Mouse (Mus musculus): ENCODE measurements around the gene Mcf2l. TPM values are rescaled to one million over a fixed set of nuclear protein-coding genes. Genes with fewer than 3 reads are reported as not detected.

Gene Mcf2l
- polyA plus RNA-seq, 1 experiment from 2014 or later = 58.7 TPM

DNA sequence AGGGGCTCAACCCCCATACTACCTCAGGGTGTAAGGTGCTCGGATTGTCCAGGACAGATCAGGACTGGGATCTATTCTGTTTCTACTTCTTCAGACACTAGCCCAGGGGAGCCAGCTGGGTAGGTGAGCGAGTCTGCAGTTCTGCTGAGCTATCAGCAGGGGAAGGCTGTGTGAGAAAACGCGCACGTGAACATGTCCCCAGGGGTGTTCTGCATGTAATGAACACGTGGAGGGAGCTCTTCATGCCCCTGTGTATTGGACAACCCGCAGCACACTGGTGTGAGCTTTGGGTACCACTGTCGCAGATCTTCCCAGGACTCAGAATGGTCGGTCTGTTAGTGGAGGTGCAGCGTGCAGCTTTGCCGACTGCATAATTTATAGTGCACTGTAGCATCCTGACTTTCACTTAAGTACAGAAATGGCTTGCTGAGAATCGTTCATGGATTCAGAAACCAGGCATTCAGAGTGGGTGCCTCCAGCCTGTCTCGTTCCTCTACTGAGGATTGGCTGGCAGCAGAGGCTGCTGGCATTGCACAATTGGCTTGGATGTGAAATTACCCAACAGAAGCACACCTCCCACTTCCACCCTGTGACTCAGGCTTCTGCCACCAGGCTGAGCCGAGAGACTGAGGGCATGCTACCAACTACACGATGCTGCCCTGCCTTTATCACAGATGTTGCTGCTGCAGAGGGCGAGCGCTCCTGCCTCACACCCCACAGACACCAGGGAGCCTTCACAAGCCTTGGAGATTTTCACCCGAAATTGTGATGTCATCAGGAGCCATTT lies 110.3 kb downstream of the Mcf2l start:
- Histone ChIP-seq H3K36me3 (ENCODE audit: control insufficient read depth, insufficient read depth, low read length) (no peaks in the 10 kb centered on the region; the same call in none of the 2 replicates), H3K27ac (ENCODE audit: low read depth, low read length) (no peak overlapping the region), H3K4me1 (ENCODE audit: control insufficient read depth, insufficient read depth, low read length) (no peaks in the 10 kb centered on the region), H3K9ac (ENCODE audit: low read length) (no peak overlapping the region), H3K4me3 (ENCODE audit: low read depth, low read length) (no peak overlapping the region), H3K9me3 (ENCODE audit: control insufficient read depth, low read length) (no peaks in the 10 kb centered on the region), H3K27me3 (ENCODE audit: control insufficient read depth, insufficient read depth, low read length) (no peaks in the 10 kb centered on the region), H3K4me2 (ENCODE audit: low read depth) (no peak overlapping the region)
- ATAC-seq (ENCODE audit: insufficient read depth, low FRiP score, low TSS enrichment) (no peak), DNase-seq (ENCODE audit: low spot score) (no peak)
- 84% methylated on average over 18 of the region's 18 CpGs for WGBS

DNA sequence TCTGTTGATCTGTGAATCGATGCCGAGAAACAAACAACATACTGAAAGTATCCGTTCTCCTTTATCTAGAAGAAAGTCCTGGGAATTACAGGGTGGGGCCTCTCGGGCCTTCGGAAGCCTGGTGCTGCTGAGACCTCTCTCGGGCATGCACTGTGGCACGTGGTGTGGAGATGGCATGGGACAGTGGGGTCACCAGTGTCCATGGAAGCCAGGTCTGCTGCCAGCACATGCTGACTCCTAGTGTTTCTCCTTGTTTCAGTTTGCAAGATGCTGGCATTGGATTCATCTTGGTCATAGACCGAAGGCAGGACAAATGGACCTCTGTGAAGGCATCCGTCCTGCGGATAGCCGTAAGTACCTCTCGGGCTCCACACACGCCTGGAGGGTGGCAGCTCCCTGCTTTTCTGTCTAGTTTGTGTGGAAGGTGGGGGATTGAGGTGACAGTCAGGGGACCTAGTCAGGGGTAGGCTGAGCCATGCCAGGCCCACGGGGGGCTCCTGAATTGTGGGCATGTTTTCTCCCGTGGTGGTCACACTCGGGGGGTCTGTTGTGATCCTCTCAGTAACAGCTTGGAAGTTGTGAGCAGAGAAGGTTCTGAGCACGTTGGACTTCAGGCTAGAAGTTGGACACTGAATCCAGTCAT lies 111.1 kb downstream of the Mcf2l start:
- H3K4me1 ChIP-seq (ENCODE audit: control insufficient read depth, insufficient read depth, low read length) = no peaks in the 10 kb centered on the region
- H3K4me2 ChIP-seq (ENCODE audit: low read depth) = no peak overlapping the region
- no peaks in the 10 kb centered on the region for H3K9me3 ChIP-seq (ENCODE audit: control insufficient read depth, low read length)
- no peak for ATAC-seq (ENCODE audit: insufficient read depth, low FRiP score, low TSS enrichment)
- WGBS = 90% methylated on average over 17 of the region's 17 CpGs
- H3K27me3 ChIP-seq (ENCODE audit: control insufficient read depth, insufficient read depth, low read length) = no peaks in the 10 kb centered on the region
- H3K27ac ChIP-seq (ENCODE audit: low read depth, low read length) = no peak overlapping the region
- no peak overlapping the region; the same call in 1 of the 2 replicates for H3K9ac ChIP-seq (ENCODE audit: low read length)
- DNase-seq (ENCODE audit: low spot score) = no peak
- H3K36me3 ChIP-seq (ENCODE audit: control insufficient read depth, insufficient read depth, low read length) = no peaks in the 10 kb centered on the region; the same call in none of the 2 replicates
- no peak overlapping the region for H3K4me3 ChIP-seq (ENCODE audit: low read depth, low read length)

DNA sequence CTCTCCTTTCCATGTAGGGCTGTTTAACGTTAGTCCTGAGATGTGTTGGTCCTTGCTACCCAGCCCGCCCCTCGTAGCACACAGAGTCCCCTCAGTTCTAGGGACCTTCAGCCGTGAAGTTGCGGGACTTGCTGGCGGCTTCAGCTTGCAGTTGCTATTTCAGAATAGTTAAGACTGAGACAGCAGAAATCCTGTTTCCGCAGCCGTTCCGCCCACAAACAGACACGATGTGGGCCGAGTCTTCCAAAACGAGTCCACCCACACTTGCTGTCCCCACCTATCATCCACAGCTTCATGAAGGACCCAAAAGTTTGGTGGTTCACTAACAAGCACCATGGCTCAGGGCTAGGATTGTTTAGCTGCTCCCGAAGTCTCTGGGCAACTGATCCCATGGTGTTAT lies 111.7 kb downstream of the Mcf2l start:
- ATAC-seq (ENCODE audit: insufficient read depth, low FRiP score, low TSS enrichment) = no peak
- WGBS = 93% methylated on average over 13 of the region's 13 CpGs
- H3K4me1 ChIP-seq (ENCODE audit: control insufficient read depth, insufficient read depth, low read length) = no peaks in the 10 kb centered on the region
- no peaks in the 10 kb centered on the region; the same call in 1 of the 2 replicates for H3K36me3 ChIP-seq (ENCODE audit: control insufficient read depth, insufficient read depth, low read length)
- no peaks in the 10 kb centered on the region for H3K9me3 ChIP-seq (ENCODE audit: control insufficient read depth, low read length)
- no peaks in the 10 kb centered on the region for H3K27me3 ChIP-seq (ENCODE audit: control insufficient read depth, insufficient read depth, low read length)
- no peak for DNase-seq (ENCODE audit: low spot score)
- no peak overlapping the region for H3K4me2 ChIP-seq (ENCODE audit: low read depth)
- H3K27ac ChIP-seq (ENCODE audit: low read depth, low read length) = no peak overlapping the region
- no peak overlapping the region for H3K4me3 ChIP-seq (ENCODE audit: low read depth, low read length)
- no peak overlapping the region for H3K9ac ChIP-seq (ENCODE audit: low read length)

DNA sequence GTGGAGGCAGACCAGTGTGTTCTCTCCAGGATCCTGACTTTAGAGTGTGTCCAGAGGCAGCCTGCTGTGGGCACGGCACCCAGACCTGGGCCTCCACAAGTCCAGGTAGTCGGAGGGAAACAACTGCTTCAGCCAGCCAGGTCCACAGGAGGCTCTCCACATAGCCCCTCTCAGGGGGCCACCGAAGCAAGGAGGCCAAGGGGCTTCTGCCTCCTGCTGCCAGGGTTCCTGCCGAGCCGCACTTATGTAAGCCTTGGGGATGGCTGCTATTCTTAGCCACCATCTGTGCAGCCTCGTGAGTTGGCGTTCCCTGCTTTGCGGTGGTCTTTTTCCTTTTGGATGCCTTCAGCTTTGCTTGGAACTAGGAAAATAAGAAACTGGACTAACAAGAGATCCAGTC lies 114.0 kb downstream of the Mcf2l start:
- Histone ChIP-seq H3K27ac (ENCODE audit: low read depth, low read length) (no peak overlapping the region), H3K4me2 (ENCODE audit: low read depth) (no peak overlapping the region), H3K27me3 (ENCODE audit: control insufficient read depth, insufficient read depth, low read length) (no peaks in the 10 kb centered on the region), H3K36me3 (ENCODE audit: control insufficient read depth, insufficient read depth, low read length) (no peaks in the 10 kb centered on the region), H3K9me3 (ENCODE audit: control insufficient read depth, low read length) (no peaks in the 10 kb centered on the region), H3K4me3 (ENCODE audit: low read depth, low read length) (no peak overlapping the region), H3K9ac (ENCODE audit: low read length) (no peak overlapping the region), H3K4me1 (ENCODE audit: control insufficient read depth, insufficient read depth, low read length) (no peaks in the 10 kb centered on the region)
- ATAC-seq (ENCODE audit: insufficient read depth, low FRiP score, low TSS enrichment) (no peak), DNase-seq (ENCODE audit: low spot score) (no peak)
- WGBS = 84% methylated on average over 8 of the region's 8 CpGs

DNA sequence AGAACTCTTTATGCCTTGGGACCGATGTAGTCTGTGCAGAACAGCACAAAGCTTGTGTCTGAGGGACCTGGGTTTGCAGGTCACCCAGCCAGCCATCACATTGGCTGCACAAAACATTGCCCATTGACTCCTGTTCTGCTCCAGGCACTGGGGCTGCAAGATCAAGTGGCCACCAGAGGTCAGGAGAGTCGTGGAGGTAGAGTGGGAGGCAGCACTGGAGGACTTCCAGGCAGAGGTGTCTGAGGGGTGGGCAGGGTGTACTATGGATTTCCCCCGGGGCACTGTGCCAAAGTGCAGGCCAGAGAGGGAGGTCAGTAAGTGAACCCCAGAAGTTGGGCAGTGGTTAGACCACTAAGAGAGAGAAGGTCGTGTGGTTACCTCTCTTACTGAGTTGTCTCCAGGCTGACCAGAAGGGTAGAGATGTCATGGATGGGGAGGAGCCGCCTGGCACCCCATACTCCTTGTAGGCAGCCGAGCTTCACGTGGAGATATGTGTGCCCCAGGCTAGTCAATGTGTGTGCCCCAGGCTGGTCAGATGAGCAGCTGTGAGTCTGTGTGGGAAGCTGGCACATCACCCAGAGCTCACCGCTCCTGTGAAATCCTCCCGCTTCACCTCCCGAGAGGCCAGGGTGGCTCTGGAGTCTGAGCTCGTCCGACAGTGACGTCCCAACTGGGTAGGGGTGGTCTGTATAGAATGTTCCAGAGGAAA lies 115.3 kb downstream of the Mcf2l start:
- Histone ChIP-seq H3K27ac (ENCODE audit: low read depth, low read length) (no peak overlapping the region), H3K27me3 (ENCODE audit: control insufficient read depth, insufficient read depth, low read length) (no peaks in the 10 kb centered on the region), H3K9me3 (ENCODE audit: control insufficient read depth, low read length) (no peaks in the 10 kb centered on the region), H3K4me3 (ENCODE audit: low read depth, low read length) (no peak overlapping the region), H3K4me1 (ENCODE audit: control insufficient read depth, insufficient read depth, low read length) (no peaks in the 10 kb centered on the region), H3K4me2 (ENCODE audit: low read depth) (no peak overlapping the region), H3K9ac (ENCODE audit: low read length) (no peak overlapping the region), H3K36me3 (ENCODE audit: control insufficient read depth, insufficient read depth, low read length) (no peaks in the 10 kb centered on the region)
- ATAC-seq (ENCODE audit: insufficient read depth, low FRiP score, low TSS enrichment) (no peak), DNase-seq (ENCODE audit: low spot score) (no peak)
- 81% methylated on average over 13 of the region's 13 CpGs for WGBS

DNA sequence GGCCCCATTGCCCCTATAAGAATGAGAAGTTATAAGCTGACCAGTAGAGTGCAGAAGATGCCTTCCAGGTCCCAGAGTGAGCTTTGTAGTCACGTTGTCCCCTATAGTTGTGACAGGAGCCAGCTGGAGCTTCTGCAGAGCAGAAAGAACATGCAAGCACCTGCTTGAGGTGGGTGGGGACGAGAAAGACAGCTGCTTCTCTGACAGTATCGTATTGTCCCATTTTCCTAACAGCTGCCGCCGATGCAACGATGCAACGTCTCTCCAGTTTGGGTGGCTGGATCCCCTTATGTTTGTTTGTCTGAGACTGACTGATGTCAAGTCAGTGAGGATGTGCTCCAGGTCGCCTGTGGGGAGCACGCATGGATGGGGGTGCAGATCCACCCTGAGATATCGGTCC lies 117.8 kb downstream of the Mcf2l start:
- no peak for ATAC-seq (ENCODE audit: insufficient read depth, low FRiP score, low TSS enrichment)
- Histone ChIP-seq H3K36me3 (ENCODE audit: control insufficient read depth, insufficient read depth, low read length) (no peaks in the 10 kb centered on the region), H3K4me2 (ENCODE audit: low read depth) (no peak overlapping the region), H3K9ac (ENCODE audit: low read length) (no peak overlapping the region), H3K4me3 (ENCODE audit: low read depth, low read length) (no peak overlapping the region), H3K4me1 (ENCODE audit: control insufficient read depth, insufficient read depth, low read length) (no peaks in the 10 kb centered on the region), H3K27ac (ENCODE audit: low read depth, low read length) (no peak overlapping the region), H3K9me3 (ENCODE audit: control insufficient read depth, low read length) (no peaks in the 10 kb centered on the region), H3K27me3 (ENCODE audit: control insufficient read depth, insufficient read depth, low read length) (no peaks in the 10 kb centered on the region)
- no peak for DNase-seq (ENCODE audit: low spot score)
- 81% methylated on average over 10 of the region's 10 CpGs for WGBS

DNA sequence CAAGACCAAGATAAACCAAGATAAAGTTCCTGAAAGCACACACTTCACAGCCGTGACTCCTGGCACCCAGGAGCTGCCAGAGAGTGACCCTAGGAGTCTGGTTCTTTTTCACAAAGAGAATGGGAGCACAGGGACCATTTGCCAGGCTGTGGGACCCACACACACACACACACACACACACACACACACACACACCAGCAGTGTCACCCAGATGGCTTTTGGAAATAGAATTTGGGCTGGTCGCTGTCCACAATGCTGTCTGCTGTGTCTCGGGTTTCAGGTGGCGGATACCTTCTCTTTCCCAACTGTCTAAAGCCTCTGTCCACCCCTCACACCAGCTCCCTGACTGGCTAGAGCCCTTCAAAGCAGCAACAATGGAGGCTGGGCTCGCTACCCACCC lies 120.9 kb downstream of the Mcf2l start:
- ATAC-seq (ENCODE audit: insufficient read depth, low FRiP score, low TSS enrichment) (no peak), DNase-seq (ENCODE audit: low spot score) (no peak)
- 65% methylated on average over 5 of the region's 5 CpGs for WGBS
- Histone ChIP-seq H3K27me3 (ENCODE audit: control insufficient read depth, insufficient read depth, low read length) (no peaks in the 10 kb centered on the region), H3K4me2 (ENCODE audit: low read depth) (no peak overlapping the region), H3K9me3 (ENCODE audit: control insufficient read depth, low read length) (no peaks in the 10 kb centered on the region), H3K27ac (ENCODE audit: low read depth, low read length) (no peak overlapping the region), H3K4me1 (ENCODE audit: control insufficient read depth, insufficient read depth, low read length) (no peaks in the 10 kb centered on the region), H3K36me3 (ENCODE audit: control insufficient read depth, insufficient read depth, low read length) (0 out of 2 replicates have a peak, but pooled peaks cover 3% of the 10 kb centered on the region), H3K4me3 (ENCODE audit: low read depth, low read length) (no peak overlapping the region), H3K9ac (ENCODE audit: low read length) (no peak overlapping the region)

DNA sequence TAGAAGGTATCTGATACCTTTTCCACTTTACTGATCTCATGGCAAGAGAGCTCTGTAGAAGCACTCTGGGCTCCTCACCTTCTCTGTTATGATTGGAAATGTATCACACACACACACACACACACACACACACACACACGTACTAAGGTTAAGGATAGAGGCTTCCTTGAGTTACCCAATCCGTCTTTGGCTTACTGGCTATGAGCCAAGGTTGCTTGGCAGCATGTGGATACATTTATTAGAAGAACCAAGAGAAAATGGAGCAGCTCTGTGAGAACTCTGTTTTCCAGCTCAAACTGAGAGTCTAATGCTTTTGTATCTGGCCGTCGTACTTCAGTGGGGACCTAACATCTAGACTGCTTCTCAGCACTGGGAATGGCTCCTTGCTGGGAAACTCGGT lies 121.9 kb downstream of the Mcf2l start:
- H3K36me3 ChIP-seq (ENCODE audit: control insufficient read depth, insufficient read depth, low read length) = 0 out of 2 replicates have a peak, but pooled peaks cover 3% of the 10 kb centered on the region
- WGBS = 70% methylated on average over 5 of the region's 5 CpGs

More for the DNA sequence above, 121.9 kb downstream of the Mcf2l start:
- Histone ChIP-seq H3K4me2 (ENCODE audit: low read depth) (no peak overlapping the region), H3K27ac (ENCODE audit: low read depth, low read length) (no peak overlapping the region), H3K9ac (ENCODE audit: low read length) (no peak overlapping the region), H3K4me1 (ENCODE audit: control insufficient read depth, insufficient read depth, low read length) (no peaks in the 10 kb centered on the region), H3K4me3 (ENCODE audit: low read depth, low read length) (no peak overlapping the region), H3K9me3 (ENCODE audit: control insufficient read depth, low read length) (no peaks in the 10 kb centered on the region), H3K27me3 (ENCODE audit: control insufficient read depth, insufficient read depth, low read length) (no peaks in the 10 kb centered on the region)
- DNase-seq (ENCODE audit: low spot score) (no peak), ATAC-seq (ENCODE audit: insufficient read depth, low FRiP score, low TSS enrichment) (no peak)
